Mouse (Mus musculus) CH12.LX (cell line): ENCODE measurements around the gene Gmds. TPM values are rescaled to one million over a fixed set of nuclear protein-coding genes. Genes with fewer than 3 reads are reported as not detected.

Experiments used
- DNase-seq: peaks from one replicate; pipeline ENCODE4 v3.0.0-alpha.2; 2013; ENCODE audit errors: extremely low read depth
- H3K27ac ChIP-seq: 2 replicates; pipeline ENCODE4 v1.5.1; 2012; ENCODE audit warnings: low read depth, mild to moderate bottlenecking, control low read depth, moderate library complexity; ENCODE audit not compliant: insufficient read depth
- H3K27me3 ChIP-seq: replicated peaks from 2 replicates; pipeline ENCODE3; 2012; ENCODE audit warnings: inconsistent platforms
- H3K36me3 ChIP-seq, 2 experiments: replicated peaks in 1 of 2; 2 replicates each; pipeline versions ENCODE3 to v1.6.1; 2012; ENCODE audit warnings: inconsistent platforms in 1 of 2, low read length in 1 of 2, mild to moderate bottlenecking in 1 of 2, mixed read lengths in 1 of 2, moderate library complexity in 1 of 2; ENCODE audit not compliant: control insufficient read depth in 1 of 2, insufficient read depth in 1 of 2
- H3K4me1 ChIP-seq, 2 experiments: 2 replicates each; pipeline ENCODE4 v1.6.1; 2012; ENCODE audit warnings: inconsistent platforms in 1 of 2, moderate library complexity in 1 of 2; ENCODE audit not compliant: insufficient read depth in 2 of 2, control insufficient read depth in 1 of 2
- H3K4me2 ChIP-seq: 2 replicates; pipeline ENCODE4 v1.6.1; 2012; ENCODE audit warnings: low read depth, mild to moderate bottlenecking, control low read depth; ENCODE audit not compliant: poor library complexity, insufficient read depth, severe bottlenecking
- H3K4me3 ChIP-seq, 3 experiments: fragments of 150-350 bp in 1 of 3; sonication (generic) in 1 of 3; replicated peaks in 1 of 3; 2 replicates each; pipeline versions ENCODE3 to v1.5.1; 2011 to 2012; ENCODE audit warnings: low read depth in 2 of 3, low read length in 2 of 3, mild to moderate bottlenecking in 2 of 3, moderate library complexity in 2 of 3, control low read depth in 1 of 3, improper control_type of control experiment in 1 of 3, inconsistent platforms in 1 of 3, mixed read lengths in 1 of 3; ENCODE audit not compliant: poor library complexity in 1 of 3
- H3K79me2 ChIP-seq: replicated peaks from 2 replicates; pipeline ENCODE4 v1.6.1; 2012; ENCODE audit warnings: mild to moderate bottlenecking, moderate library complexity; ENCODE audit not compliant: control insufficient read depth, poor library complexity, insufficient read depth, severe bottlenecking; ENCODE audit errors: extremely low read depth
- H3K9ac ChIP-seq: 2 replicates; pipeline ENCODE4 v1.6.1; 2012; ENCODE audit warnings: low read depth, mild to moderate bottlenecking, control low read depth, moderate library complexity; ENCODE audit not compliant: insufficient read depth
- H3K9me3 ChIP-seq: replicated peaks from 2 replicates; pipeline ENCODE3; 2012; ENCODE audit warnings: low read length, inconsistent platforms, mixed read lengths
- CHD1 ChIP-seq: IDR thresholded peaks from 2 replicates; pipeline ENCODE4 v1.6.1; 2012; ENCODE audit warnings: low read depth, low read length, improper control_type of control experiment, inconsistent platforms
- E2F4 ChIP-seq: IDR thresholded peaks from 2 replicates; pipeline ENCODE4 v1.6.1; 2011; ENCODE audit warnings: low read depth, low read length, improper control_type of control experiment; ENCODE audit not compliant: insufficient replicate concordance
- ELF1 ChIP-seq: IDR thresholded peaks from 2 replicates; pipeline ENCODE4 v1.6.1; 2014; ENCODE audit warnings: low read depth, mild to moderate bottlenecking, inconsistent platforms, low read length, improper control_type of control experiment
- IRF4 ChIP-seq: IDR thresholded peaks from 2 replicates; pipeline ENCODE4 v1.6.1; 2014; ENCODE audit warnings: low read depth, mild to moderate bottlenecking, inconsistent platforms, low read length, improper control_type of control experiment
- MEF2A ChIP-seq: IDR thresholded peaks from 2 replicates; pipeline ENCODE4 v1.6.1; 2014; ENCODE audit warnings: low read depth, mild to moderate bottlenecking, inconsistent platforms, low read length, improper control_type of control experiment, borderline replicate concordance
- MXI1 ChIP-seq: IDR thresholded peaks from 2 replicates; pipeline ENCODE4 v1.6.1; 2011; ENCODE audit warnings: mild to moderate bottlenecking, low read depth, low read length, improper control_type of control experiment
- MYC ChIP-seq: IDR thresholded peaks from 2 replicates; pipeline ENCODE4 v1.6.1; 2011; ENCODE audit warnings: low read depth, mild to moderate bottlenecking, improper control_type of control experiment, low read length
- NRF1 ChIP-seq: IDR thresholded peaks from 2 replicates; pipeline ENCODE4 v1.6.1; 2014; ENCODE audit warnings: low read depth, mild to moderate bottlenecking, inconsistent platforms, low read length, improper control_type of control experiment, moderate library complexity
- POLR2AphosphoS2 ChIP-seq: IDR thresholded peaks from 2 replicates; pipeline ENCODE4 v1.6.1; 2011; ENCODE audit warnings: low read depth, low read length, improper control_type of control experiment
- RAD21 ChIP-seq: IDR thresholded peaks from 2 replicates; pipeline ENCODE4 v1.6.1; 2011; ENCODE audit warnings: low read depth, mild to moderate bottlenecking, low read length, improper control_type of control experiment, moderate library complexity
- RCOR1 ChIP-seq: conservative IDR thresholded peaks from 2 replicates; pipeline ENCODE4 v1.6.1; 2012; ENCODE audit warnings: low read depth, mild to moderate bottlenecking, inconsistent platforms, low read length, improper control_type of control experiment
- SIN3A ChIP-seq: IDR thresholded peaks from 2 replicates; pipeline ENCODE4 v1.6.1; 2012; ENCODE audit warnings: low read length, improper control_type of control experiment, inconsistent platforms
- SMC3 ChIP-seq: IDR thresholded peaks from 2 replicates; pipeline ENCODE4 v1.6.1; 2011; ENCODE audit warnings: low read depth, low read length, improper control_type of control experiment
- TBP ChIP-seq: conservative IDR thresholded peaks from 2 replicates; pipeline ENCODE4 v1.6.1; 2011; ENCODE audit warnings: low read depth, low read length, improper control_type of control experiment
- UBTF ChIP-seq: IDR thresholded peaks from 2 replicates; pipeline ENCODE4 v1.6.1; 2012; ENCODE audit warnings: low read depth, mild to moderate bottlenecking, inconsistent platforms, low read length, improper control_type of control experiment, moderate library complexity
- USF1 ChIP-seq: IDR thresholded peaks from 2 replicates; pipeline ENCODE4 v1.6.1; 2014; ENCODE audit warnings: low read depth, mild to moderate bottlenecking, inconsistent platforms, low read length, improper control_type of control experiment
- USF2 ChIP-seq: conservative IDR thresholded peaks from 2 replicates; pipeline ENCODE4 v1.6.1; 2011; ENCODE audit warnings: low read depth, low read length, improper control_type of control experiment
- ZMIZ1 ChIP-seq: IDR thresholded peaks from 2 replicates; pipeline ENCODE4 v1.6.1; 2012; ENCODE audit warnings: low read depth, mild to moderate bottlenecking, inconsistent platforms, low read length, improper control_type of control experiment
- ZNF384 ChIP-seq: IDR thresholded peaks from 2 replicates; pipeline ENCODE4 v1.6.1; 2012; ENCODE audit warnings: low read depth, low read length, improper control_type of control experiment, inconsistent platforms
- dilution Hi-C: fragments of 300-500 bp; cut with MboI; formaldehyde crosslinking; loops from 2 replicates; pipeline ENCODE4 v1.14.3; 2020; ENCODE audit warnings: low sequenced_read_pairs; ENCODE audit not compliant: extremely low pct_unique_long_range_greater_than_20kb, extremely low pct_ligation_motif_present
- in situ Hi-C: fragments of 300-500 bp; cut with MboI; formaldehyde crosslinking; loops from 3 replicates; pipeline ENCODE4 v1.14.3; 2019; ENCODE audit warnings: low sequenced_read_pairs, low pct_ligation_motif_present, low pct_unique_long_range_greater_than_20kb, mixed read lengths
- polyA plus RNA-seq: library from polyadenylated mRNA; unstranded; fragments of >175 nt; gene quantifications from 2 replicates; pipeline ENCODE4 v1.2.1, GENCODE M21; 2012; ENCODE audit warnings: low read depth; ENCODE audit not compliant: insufficient read length
- total RNA-seq, 2 experiments: library from RNA; depleted of rRNA; stranded (reverse); fragments of 300-350 nt in 1 of 2; fragments of >200 nt in 1 of 2; gene quantifications; 2 replicates each; pipeline ENCODE4 v1.2.3; 2012 to 2014

Gene Gmds
- total and polyA plus RNA-seq, 3 experiments: 11.0 to 19.3 (median 15.1) TPM

- Histone ChIP-seq H3K27ac (no peak overlapping the region), H3K9ac (no peak overlapping the region), H3K4me1 (peaks cover 0 to 18% of the 10 kb centered on the region in 2 experiments; a peak in 2 of 4 replicates), H3K27me3 (no peaks in the 10 kb centered on the region), H3K79me2 (no peaks in the 10 kb centered on the region)
- dilution Hi-C loops (no loop called here), in situ Hi-C loops (no loop called here)
- TF ChIP-seq RAD21 (no peak), E2F4 (no peak), CHD1 (no peak)
- TF ChIP-seq, all 38 proteins: peak for 0
- H3K36me3 ChIP-seq: no peaks in the 10 kb centered on the region
- no peak overlapping the region for H3K4me2 ChIP-seq
- H3K9me3 ChIP-seq: no peaks in the 10 kb centered on the region
- no peak for DNase-seq
- no peak overlapping the region for H3K4me3 ChIP-seq
Measured at GRCm38 (mm10) chr13:32232391-32232790, 106.1 kb downstream of the Gmds start.

GRCm38 (mm10) chr13:32231956-32232355 is 106.6 kb downstream of the Gmds start:
- dilution Hi-C loops: no loop called here
- peaks cover 0 to 18% of the 10 kb centered on the region in 2 experiments; a peak in 2 of 4 replicates for H3K4me1 ChIP-seq

GRCm38 (mm10) chr13:32227874-32228562 is 110.5 kb downstream of the Gmds start:
- no peak overlapping the region for H3K9ac ChIP-seq
- no peaks in the 10 kb centered on the region for H3K9me3 ChIP-seq
- H3K4me2 ChIP-seq: no peak overlapping the region
- dilution Hi-C loops (no loop called here), in situ Hi-C loops (no loop called here)
- DNase-seq: peak; percentile 10
- H3K4me1 ChIP-seq: peaks cover 0 to 3% of the 10 kb centered on the region in 2 experiments; a peak in 1 of 4 replicates
- no peak overlapping the region for H3K4me3 ChIP-seq
- no peak for TF ChIP-seq MXI1
- TF ChIP-seq RCOR1: no peak
- H3K79me2 ChIP-seq: no peaks in the 10 kb centered on the region
- H3K27me3 ChIP-seq: no peaks in the 10 kb centered on the region
- no peak overlapping the region for H3K27ac ChIP-seq
- H3K36me3 ChIP-seq: no peaks in the 10 kb centered on the region

More at GRCm38 (mm10) chr13:32231956-32232355, 106.6 kb downstream of the Gmds start:
- Histone ChIP-seq H3K79me2 (no peaks in the 10 kb centered on the region), H3K4me2 (no peak overlapping the region), H3K9me3 (no peaks in the 10 kb centered on the region), H3K27ac (no peak overlapping the region), H3K9ac (no peak overlapping the region), H3K4me3 (no peak overlapping the region), H3K27me3 (no peaks in the 10 kb centered on the region), H3K36me3 (no peaks in the 10 kb centered on the region)
- in situ Hi-C loops: no loop called here
- no peak for DNase-seq
- no peak for TF ChIP-seq SMC3
- TF ChIP-seq POLR2AphosphoS2: no peak
- no peak for TF ChIP-seq TBP
- no peak for TF ChIP-seq ZNF384
- no peak for TF ChIP-seq USF1
- TF ChIP-seq RCOR1: no peak
- TF ChIP-seq CHD1: no peak
- TF ChIP-seq E2F4: no peak
- TF ChIP-seq NRF1: no peak
- TF ChIP-seq ELF1: no peak
- no peak for TF ChIP-seq SIN3A
- TF ChIP-seq IRF4: no peak
- no peak for TF ChIP-seq MEF2A
- no peak for TF ChIP-seq USF2
- no peak for TF ChIP-seq MYC
- no peak for TF ChIP-seq ZMIZ1
- TF ChIP-seq UBTF: no peak
